Mouse (Mus musculus) R1 (cell line): Measurements from ENCODE around the gene Klhl18.

Experiments
- DNase-seq: peaks from one replicate; pipeline ENCODE4 v3.0.0-alpha.2; 2018; ENCODE audit warnings: low read depth, low spot score

Gene Klhl18

DNA sequence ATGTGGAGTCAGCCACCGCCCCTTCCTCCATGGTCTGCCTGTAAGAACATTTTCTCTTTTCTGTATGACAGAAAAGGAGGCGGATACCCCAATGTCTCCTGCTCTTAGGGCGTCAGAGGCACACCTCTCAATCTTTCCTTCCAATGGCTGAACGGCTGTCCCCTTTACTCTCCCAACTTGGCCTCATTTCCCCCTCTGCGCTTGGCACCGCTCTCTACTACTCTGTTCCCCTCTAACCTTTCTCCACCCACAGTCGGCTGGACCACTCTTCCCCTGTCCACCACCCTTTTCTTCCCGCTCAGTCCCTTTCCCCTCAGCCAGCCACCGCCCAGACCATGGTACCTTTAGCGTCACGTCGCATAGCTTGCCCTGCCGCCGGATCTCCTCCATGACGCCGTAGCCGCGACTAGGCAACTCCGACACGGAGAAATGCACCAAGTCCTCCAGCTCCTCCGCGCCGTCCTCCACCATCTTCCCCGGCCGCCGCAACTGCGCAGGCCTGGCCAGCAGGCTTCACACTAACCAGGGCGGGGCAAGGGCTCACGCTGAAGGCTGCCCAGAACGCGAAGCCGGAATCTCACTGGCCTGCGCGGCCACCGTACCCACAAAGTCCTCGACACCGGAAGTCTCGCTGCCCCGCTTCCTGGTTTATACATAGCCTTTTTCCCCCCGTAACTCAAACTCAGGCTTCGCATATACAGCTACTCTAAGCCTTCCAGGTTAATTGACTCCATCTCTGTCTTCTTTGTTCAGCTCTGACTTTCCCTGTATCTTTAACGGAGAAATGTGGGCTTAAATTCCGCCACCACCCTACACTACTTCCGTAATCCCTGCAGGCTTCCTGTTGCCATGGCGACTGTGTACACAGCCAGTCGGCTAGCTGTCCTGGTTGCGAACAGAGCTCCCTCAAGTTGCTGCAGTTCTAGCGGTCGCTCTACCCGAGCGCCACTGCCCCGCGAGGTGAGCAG, at the start of gene Klhl18, which contains the start of gene Kif9:
Klhl18 (minus strand) TSS at position 571 of the 968 bp plus-strand sequence.
Kif9 (plus strand) TSS at position 835 of the 968 bp plus-strand sequence.
- peak; percentile 96 for DNase-seq

DNA sequence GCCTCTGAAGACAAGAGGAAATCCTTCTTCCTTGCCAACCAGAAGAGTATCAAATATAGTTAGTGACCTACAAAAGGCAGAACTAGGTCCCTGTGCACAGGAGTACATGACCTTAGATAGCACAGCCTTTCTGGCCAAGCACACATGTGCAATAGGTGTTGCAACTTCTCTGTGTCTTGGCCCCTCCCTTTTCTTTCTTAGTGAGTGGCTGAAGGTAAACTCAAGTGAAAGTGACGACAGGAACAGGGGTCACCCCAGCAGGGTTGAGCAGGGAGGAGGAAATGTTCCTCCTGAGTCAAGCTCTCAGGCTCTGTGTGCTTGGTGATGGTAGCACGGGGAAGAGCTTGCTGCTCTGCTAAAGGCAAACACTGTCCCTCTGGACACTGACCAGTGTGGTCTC, 49.2 kb upstream of the Klhl18 start:
- DNase-seq, result no peak

DNA sequence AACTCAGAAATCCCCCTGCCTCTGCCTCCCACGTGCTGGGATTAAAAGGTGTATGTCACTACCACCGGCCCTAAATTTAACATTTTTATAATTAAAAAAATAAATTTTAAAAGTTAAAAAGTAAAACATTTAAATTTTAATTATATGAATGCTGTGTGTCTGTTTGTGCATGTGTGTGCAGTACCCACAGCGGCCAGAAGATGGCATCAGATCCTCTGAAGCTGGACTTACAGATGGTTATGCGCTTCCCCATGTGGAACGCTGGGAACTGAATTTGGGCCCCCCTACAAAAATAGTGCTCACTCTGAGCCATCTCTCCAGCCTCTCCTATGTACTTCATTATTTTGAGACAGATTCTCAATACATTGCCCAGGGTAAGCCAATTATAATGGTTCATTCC, 14.4 kb upstream of the Klhl18 start:
- DNase-seq, result peak; percentile 62

DNA sequence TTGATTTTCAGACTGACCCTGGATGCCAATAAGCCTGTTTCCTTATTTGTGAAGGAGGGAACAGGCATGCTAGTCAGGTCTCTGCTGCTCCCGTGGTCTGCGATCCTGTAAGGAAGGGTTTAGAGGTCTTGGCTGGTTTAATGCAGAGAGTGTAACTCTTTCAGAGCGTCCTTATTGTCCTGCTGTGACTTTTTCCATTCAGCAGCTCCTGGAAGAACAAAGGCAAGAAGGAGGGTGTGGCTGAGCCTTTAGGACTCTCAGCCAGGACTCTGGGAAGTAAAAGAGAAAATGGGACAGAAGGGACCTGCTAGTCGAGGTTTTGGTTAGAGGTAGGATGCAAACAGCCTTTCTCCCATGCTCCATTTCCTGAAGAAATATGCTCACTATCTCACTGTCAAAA, 12.3 kb upstream of the Klhl18 start:
- DNase-seq, result peak; percentile 76

DNA sequence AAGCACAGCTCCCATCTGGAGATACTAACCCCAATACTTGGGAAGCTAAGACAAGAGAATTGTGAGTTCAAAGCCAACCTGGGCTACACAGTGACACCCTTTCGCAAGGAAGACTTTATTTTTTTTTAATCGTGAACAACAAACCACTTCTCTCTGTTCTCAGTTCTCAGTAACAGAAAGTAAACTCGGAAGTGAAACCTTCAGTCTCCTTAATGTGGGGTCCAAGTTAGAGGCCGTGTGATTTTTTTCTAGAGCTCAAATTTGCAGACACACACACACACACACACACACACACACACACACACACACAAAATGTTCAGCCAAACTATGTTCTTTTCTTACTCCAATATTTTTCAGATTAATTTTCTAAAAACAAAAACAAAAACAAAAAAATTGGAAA, 2.1 kb upstream of the Klhl18 start:
- DNase-seq, result no peak

DNA sequence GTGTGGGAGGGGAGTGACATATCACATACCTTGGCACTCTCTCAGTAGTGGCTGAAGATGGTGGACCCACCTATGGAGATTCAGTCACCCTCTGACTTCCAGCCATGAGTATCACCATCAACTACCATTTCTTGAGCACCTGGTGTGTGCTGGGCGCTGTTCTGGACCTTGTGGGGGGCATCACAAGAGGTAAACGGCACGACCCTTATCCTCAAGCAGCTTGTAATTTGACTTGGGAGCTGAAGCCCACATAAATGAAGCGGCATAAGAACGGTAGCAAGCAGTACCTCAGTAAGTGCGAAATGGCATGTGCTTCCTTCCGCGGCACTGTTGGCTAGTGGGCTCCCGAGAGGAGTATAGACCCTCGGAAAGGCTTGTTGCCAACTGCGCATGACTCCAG, 1.5 kb upstream of the Klhl18 start:
- DNase-seq, result no peak

DNA sequence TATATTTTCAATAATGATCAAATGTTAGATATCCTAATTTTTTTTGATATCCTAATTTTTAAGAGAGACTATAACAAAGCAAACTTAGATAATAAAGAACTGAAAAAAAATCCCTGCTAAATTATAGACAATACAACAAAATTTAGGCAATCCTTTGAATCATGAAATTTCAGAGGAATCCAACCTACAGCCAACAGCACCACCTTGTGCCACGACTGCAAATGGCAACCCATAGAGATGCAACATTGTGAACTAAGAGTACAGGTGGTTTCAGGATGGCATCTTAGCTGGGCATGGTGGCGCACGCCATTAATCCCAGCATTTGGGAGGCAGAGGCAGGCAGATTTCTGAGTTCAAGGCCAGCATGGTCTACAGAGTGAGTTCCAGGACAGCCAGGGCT, 10.3 kb downstream of the Klhl18 start:
- DNase-seq, result peak; percentile 32

DNA sequence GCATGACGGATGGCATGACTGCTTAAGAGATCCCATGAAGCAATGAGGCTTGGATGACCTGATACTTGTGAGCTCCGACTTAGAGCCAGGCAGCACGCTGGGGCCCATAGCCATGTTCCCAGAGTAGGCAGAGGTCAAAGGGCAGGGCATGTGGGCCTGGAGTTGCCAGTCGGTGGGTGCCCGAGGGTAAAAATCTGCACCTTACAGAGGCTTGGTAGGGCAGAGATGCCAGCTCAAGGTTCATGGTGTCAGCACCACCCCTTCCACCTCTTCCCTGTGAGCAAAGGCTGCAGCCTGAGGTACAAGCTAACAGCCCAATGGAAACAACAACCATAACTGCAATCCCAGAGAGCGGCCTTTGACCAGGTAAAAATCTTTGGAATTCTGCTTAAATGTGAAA, 11.2 kb downstream of the Klhl18 start:
- DNase-seq, result no peak

DNA sequence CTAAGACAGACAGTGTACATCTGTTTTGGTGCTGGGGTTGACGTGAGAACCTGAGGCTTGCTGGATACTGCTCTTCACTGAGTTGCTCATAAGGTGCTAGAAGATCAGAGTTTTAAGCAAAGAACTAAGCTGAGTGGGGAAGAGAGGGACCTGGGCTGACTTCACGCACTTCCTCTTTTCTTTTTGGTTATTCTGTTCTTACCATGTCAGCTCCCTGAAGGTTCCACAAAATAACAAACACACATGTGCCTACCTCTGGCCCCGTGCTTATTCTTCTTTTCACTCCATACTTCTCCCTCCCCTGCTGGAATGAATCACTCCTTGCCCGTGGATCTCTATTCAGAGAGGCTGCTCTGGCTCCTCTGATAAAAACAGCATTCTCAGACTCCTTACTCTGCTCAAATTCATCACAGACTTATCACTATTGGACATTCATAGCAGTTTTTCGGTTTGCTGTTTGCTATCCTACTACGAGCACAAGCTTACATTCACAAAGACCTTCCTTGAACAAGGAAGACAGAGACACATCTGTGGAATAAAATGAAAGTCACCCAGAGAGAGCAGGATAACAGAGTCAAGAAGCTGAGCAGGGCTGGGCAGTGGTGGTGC, 12.4 kb downstream of the Klhl18 start:
- DNase-seq, result no peak

DNA sequence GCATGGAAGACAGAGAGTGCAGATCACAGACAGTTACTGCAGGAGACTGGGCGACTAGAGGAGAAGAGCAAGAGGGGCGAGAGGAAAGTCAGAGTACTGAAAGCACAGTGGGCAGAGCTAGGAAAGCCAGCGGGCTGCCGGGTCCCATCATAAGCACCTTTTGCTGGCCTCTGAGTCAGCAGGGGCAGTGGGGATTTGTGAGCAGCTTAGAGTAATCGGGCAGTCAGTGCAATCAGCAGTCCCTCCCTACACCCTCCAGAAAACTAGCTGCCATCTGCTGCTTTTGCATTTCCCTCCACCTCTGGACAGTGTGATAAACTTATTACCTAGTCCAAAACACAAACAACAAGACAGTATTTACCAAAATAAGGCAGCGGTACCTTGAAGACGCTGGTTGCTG, 14.2 kb downstream of the Klhl18 start:
- DNase-seq, result no peak

DNA sequence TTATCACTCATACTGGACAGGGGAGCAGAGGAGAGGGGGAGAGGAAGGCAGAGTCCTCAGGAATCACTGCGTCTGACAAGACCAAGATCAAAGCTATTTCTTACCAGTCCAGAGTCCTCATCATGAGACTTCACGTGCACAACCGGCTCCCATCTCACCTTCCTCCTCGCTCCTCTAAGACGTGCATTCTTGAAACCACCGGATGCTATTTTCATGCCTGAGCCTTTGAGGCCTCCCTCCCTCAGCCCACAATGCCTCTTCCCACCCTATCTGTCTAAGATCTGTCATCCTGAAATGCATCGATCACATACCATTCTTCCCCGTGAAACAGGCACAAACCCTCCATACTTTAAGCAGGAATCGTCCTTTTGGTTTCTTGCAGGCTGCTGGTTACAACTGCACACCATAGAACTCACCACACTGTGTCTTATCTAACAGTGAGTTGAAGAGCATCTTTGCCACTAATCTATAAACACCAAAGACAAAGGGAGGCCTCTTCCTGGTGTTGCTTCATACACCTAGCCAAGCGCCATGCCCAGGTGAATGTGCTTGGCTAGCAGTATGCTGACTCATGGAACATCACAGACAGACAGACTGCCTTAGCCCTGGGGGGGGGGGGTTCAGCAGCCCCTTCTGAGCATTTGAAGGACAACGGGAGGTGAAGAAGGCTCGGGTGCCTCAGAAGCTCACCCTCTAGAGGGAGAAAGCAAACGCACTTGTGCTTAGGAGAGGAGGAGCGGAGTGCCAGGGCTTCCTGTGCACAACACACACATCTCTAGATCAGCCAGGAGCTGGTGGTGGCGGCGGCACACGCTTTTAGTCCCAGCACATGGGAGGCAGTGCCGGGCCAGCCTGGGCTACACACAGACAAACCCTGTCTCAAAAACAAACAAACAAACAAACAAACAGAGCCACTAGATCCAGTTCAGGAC, 15.3 kb downstream of the Klhl18 start:
- DNase-seq, result no peak

DNA sequence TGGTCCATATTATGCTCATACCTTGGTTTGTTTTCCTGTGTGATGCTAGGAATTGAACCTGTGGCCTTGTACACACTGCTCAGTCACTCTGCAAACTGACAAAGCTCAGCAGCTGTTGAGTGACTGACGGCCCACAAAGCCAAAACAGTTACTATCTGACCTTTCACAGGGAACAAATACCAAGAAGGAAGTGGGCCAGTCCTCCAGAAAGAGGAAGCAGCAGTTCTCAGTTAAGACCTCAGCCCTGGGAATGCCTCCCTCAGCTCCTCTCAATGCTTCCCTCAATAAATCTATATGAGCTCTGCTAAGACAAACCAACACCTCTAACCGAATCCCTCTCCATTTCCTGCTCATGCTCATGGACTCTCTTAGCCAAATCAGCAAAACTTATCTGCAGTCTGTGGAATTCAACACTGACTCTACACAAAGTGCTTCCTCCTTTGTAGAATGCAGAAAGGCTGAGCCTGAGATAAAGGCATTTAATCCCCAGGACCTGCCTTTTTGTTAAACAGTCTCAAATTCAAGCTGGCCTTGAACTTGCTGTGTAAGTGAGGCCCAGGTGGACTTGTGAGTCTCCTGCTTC, 17.3 kb downstream of the Klhl18 start:
- no peak for DNase-seq

DNA sequence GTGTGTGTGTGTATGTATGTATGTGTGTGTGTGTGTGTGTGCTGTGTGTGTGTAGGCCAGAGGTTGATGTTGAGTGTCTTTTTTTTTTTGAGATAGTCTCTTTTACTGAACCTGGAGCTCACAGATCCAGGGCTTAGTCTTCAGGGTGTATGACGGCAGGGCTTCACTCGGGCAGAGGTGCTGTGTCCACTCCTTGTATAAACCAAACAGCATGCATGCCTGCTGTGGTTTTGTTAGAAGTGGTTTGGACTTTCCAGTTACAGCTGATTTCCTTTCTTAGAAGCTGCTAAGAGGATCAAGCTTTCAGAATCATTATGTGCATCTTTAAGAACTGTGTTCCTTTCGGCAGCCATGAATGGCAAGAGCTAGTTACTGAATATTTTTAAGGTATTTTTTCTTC, 18.6 kb downstream of the Klhl18 start:
- no peak for DNase-seq

DNA sequence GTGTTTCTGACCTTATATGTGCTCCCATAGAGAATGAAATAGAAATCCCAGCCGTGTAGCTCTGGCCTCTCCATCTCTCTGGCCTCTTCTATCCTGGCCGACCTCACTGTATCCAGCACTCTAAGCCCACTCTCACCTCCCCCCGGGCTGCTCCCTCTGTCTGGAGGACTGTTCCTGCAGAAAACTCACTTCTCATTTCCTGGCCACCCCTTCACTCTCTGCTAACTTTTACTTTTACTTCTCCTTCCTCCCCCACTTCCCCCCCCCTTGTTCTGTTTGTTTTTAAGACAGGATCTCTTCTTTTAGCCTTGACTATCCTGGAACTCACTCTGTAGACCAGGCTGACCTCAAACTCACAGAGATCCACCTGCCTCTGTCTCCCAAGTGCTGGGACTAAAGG, 24.0 kb downstream of the Klhl18 start:
- DNase-seq, result no peak

DNA sequence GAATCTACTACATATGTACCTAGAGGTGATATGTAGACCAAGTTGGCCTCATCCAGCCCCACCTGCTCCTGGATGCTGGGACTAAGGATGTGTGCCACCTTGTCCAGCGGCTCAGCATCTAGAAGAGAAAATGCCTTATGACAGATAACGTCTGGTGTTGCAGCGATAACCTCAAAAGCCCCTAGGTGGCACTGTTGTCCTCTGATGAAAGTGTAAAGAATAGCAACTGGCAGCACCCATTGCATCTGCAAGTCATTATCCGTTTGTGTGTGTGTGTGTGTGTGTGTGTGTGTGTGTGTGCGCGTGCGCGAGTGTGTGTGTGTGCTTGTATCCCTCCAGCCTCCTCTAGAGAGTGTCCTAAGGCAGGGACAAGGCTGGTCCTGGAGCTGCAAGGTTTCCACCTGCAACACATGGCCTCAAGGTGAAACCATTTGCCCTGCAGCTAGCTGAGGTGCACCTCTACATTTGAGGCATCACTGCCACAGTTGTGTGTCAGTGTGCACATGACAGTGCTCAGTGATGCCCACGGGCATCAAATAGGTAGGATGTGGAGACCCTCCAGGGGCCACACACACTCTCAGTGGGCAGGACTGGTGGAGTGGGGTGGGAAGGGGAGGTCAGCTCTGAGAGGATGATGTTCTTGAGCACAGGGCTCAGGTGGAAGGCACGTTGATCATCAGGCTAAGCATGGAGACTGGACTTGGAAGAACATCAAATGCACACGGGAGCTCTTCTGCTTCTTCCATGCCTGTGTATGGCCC, 27.5 kb downstream of the Klhl18 start:
- DNase-seq, result peak; percentile 79

DNA sequence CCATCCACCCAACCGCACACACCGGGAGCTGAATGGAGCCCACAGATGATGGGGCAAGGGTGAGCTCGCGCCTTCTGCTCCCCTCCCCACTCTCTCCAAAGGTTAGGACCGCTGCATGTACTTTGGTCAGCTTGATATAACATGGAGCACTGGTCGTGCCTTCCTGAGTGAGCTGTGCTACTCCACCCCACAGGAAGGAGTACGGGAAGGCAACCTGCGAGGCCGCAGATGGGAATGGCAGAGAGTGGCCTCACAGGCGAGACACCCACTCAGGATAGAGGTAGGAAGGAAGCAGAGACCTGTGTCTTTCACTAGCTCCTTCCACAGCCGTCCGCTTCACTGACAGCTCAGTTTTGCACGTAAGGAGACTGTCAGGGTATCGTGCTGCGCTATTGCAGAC, 28.1 kb downstream of the Klhl18 start:
- DNase-seq, result no peak

DNA sequence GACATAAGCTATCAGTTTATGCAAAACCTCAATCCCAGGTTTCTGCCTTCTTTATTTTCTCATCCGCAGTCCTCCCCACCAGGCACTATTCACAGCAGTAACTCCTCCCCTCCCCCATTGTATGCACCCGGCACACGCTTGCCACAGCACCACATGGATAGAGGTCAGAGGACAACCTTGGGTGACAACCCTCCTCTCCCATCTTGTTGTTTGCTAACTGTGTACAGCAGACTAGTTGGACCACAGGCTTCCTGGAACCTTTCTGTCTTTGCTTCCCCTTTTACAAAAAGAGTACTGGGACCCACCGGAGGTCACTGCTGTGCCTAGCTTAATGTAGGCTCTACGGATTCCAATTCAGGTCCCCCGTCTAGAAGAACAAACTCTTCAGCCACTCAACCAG, 35.9 kb downstream of the Klhl18 start:
- peak; percentile 23 for DNase-seq

DNA sequence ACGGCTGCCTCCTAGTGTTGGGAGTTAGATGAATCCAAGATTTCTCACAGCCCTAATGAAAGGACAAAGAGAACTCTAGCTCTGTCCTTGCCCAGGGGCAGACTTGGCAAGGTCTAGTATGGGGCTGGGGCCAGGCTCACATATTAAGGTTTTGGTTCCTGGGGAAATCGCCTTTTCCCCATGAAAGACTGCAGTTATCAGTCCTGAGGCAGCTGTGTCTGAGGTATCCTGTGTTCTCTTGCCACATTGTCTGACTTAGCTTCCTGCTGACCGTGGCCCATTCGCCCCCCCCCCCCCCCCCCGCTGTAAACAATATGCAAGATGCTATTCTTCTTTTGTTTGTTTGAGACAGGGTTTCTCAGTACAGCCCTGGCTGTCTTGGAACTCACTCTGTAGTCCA, 36.4 kb downstream of the Klhl18 start:
- no peak for DNase-seq

DNA sequence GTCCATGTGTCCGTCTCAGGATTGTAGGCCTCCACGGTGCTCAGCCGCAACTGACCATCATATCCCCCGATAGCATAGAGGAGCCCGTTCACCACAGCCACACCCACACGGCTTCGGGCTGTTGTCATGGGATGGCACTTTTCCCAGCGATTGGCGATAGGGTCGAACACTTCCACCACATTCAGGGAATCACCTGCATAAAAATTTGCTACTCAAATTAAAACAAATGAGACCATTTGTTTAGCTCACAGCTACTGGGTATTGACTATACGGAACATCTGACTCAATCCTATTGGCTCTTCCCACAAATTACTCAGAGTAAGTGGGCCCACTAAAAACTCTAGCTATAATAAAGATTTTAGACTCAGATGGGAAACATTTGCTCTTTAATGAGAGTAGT, 40.5 kb downstream of the Klhl18 start:
- DNase-seq, result no peak

DNA sequence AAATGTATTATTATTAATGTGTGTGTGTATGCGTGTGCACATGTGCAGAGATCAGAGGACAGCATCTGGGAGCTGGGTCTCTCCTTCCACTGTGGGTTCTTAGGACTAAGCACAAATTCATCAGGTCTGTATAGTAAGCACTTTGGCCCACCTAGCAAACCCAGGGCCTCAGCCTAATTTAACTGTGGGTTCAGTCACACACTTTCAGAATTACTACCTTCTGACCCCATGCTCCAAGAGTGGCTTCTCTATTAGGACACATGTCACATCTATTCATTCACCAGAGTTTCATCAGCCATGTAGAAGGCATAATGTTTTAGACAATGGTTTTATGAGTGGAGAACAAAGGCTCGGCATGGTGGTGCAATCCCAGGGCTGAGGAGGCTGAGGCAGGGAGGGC, 43.4 kb downstream of the Klhl18 start:
- no peak for DNase-seq

DNA sequence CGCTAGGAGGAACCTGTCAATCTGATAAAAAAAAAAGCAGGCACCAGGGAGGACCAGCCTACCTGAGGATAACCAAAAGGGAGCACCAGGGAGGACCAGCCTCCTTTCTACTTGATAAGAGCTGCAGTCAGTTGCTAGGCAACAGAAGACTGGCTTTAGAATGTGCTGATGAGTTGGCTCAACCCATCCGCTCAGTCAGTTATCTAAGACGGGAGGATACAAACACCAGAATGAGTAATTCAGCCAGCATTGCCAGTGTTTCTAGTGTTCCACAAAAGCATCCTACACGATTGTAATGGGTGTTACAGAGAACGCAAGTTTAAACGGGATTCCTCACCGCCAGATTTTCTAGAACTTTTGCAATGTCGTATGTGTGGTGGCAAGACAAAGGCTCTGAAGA, 45.3 kb downstream of the Klhl18 start:
- DNase-seq, result peak; percentile 45
